Mouse (Mus musculus): Measurements from ENCODE around the gene Olfr1240.

The Olfr1240 gene

DNA sequence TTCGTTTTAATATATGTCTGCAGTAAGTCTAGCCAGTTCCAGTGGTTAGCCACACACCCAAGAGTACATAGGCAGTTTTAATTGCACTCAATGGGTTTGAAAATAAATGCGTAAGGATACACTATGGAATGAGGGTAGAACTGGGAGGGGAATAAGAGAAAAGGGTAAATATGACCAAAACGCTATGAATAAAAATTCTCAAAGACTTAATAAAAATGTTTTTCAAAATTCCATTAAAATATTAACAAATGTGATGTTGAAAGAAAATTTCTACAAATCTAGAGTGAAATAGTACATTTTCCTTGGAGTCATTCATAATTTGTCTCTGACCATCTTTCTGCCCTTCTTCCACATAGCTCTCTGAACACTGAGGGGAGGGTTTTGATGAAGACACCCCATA is at the start of gene Olfr1240:
TSS of gene Olfr1240 (minus strand) at position 101 of the 400 bp plus-strand sequence.
- DNase-seq: no peak

DNA sequence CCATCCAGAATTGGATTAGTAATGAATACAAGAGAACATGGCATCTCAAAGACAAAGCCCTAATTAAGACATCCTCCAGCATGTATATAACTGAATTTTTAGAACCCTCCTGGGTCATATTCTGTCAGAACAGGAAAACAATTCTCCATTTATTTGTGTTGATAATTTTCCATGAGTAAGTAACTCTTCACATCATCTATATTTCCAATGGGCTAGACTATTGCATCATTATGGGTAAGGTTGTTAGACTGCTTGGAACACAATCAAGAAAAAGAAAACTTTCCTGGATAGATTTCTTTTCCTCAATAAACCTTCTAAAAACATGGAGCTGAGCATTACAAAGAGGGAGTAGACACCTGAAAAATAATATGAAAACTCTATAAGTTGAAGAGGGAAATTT is 44.2 kb upstream of the Olfr1240 start, which contains the start of gene Olfr1241:
TSS of gene Olfr1241 (minus strand) at position 101 of the 400 bp plus-strand sequence.
- no peak for DNase-seq

DNA sequence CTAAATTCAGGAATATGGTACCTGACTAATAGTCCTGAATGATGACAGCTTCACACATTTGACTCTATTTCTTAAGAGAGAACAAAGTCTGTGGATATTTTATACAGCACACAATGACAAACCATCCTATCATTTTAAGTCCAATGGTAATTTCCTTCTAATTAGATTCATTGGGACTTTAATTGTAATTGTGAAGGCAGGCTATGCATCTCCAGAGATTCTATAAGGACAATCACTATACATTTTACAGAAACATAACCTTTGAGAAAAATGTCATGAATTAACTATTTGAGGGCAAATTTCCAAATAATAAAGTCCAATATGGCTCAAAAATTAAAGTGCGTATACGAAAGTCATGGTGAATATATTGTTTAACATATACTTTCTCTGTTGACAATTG is 22.5 kb downstream of the Olfr1240 start, which contains the start of gene Olfr1239:
TSS of gene Olfr1239 (minus strand) at position 101 of the 400 bp plus-strand sequence.
- DNase-seq: no peak

DNA sequence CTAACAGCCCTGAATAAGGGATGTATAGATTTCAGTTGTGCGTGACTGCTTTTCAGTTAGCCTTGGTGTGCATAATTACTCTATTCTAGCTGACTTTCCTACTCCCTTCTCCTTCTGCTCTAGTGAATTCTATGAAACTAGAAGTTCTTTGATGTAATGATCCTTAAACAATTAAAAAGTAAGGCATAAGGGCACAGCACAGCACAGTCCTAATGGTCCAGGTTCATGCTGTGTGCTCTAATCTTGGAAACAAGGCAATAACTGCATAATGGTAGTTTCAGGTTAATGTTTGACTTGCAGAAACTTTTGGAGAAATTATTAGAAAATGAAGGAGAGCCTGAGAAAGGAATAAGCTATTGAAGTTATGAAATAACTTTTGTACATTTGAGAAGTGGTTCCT is 28.2 kb downstream of the Olfr1240 start:
- DNase-seq: no peak

DNA sequence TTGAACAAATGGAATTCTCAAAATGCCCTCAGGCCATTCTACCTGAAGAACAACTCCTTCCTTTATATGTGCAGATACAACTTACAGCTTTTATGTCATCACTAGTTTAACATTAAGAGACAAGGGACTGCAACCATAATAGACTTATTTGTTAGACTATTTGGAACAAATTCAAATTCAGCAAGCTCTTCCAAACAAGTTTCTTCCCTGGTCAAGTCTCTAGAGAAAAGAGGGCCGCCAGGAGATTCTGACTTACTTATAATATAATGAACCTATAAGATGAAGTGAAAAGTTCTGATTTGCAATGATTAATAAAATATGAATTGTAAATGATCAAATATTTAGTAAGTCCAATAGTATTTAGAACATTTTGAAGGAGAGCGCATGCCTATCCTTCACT is 33.2 kb downstream of the Olfr1240 start, which contains the start of gene Olfr1238:
TSS of gene Olfr1238 (minus strand) at position 101 of the 400 bp plus-strand sequence.
- DNase-seq: no peak

DNA sequence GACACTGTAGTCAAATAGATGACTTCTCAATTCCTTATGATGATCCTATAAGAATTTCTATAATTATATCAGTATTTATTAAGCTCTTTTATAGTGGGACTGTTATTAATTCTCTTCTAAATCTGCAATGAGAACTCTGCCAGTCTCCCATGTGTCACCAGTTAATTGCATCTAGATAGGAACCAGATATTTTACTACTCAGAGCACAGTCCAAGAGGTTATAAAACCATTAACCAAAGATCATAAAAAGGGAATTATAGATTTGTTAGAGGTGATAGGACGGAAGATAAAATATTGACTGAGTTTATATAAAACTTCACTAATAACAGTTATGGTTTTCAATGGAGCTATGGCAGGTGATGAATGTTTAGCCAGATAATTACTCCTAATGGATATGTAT is 41.9 kb downstream of the Olfr1240 start:
- DNase-seq: no peak
